Mouse (Mus musculus): Measurements from ENCODE around the gene Glod4.

Glod4 gene

GRCm38 (mm10) chr11:76201761-76202674, 41.5 kb downstream of the Glod4 start:
- peak; percentile 93 to 96 for DNase-seq

DNA sequence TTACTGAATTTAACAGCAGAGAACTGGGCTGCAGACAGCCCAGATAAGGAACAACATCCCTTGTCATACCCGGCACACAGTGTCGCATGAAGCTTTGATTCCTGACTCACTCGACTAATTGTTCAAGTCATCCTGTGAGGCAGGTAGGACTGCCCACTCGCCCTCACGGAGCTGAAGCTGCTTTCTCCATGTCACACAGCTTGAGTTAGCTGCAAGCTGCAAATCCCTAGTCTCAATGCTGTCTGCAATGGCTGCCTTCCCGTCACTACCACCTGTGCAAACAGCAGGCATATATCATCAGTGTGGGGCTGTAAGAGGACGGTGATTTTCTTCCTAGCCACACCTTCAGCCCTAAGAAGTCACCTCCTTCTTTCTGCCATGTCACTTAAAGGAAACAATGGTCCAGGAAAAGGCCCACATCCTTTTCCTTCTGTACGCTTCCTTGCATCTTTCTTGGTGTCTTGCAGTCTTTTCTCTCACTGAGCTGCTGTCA, 46.5 kb downstream of the Glod4 start:
- DNase-seq: no peak

DNA sequence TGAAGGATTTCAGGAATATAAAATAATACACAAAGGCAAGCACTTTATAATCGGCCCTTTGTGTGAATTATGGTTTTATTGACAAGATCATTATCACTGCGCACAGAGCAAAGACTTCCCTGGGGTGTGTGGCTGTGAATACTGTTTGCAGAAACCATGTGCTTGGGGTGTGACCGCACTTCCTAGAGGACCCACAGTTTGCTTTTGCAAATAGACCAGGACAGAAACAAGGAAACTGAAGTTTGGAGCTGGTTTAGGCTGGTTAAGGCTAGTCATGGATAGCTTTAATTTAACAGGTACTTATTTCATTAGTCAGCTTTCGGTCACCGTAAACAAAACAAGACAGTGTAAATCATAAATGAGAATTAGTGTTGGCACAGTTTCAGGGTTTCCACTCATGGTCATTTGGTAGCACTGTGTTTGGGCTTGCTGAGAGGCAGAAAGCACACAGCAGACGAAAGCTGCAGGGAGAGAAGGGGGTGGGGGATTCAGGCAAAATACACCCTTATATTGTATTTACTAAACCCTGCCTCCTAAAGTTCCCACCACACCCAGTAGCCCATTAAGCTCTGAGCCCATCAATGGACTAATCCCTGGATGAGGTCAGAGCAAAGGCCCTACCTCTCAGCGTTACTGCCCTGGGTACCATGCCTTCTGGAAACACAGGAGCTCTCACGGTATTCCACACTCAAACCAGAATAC, 47.1 kb downstream of the Glod4 start:
- no peak for DNase-seq

GRCm38 (mm10) chr11:76186908-76187307, 56.6 kb downstream of the Glod4 start:
- DNase-seq: no peak

DNA sequence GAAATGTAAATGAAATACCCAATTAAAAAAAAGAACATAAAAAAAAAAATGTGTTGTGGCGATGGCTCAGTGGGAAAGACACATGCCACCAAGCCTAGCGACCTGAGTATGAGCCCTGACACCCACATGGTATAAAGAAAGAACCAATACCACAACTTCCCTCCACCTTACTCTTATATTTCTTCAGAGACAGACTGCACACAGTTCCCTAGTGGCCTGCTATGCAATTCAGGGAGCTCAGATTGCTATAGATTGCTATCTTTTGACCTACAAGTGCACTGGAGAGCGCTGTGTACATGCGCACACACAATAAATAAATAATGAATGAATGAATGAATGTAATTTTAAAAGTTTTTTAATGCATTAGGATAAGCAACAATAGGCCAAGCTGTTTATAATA, 59.8 kb downstream of the Glod4 start:
- DNase-seq: no peak

- DNase-seq: peak in 1 of 2 experiments; percentile 16
Measured at GRCm38 (mm10) chr11:76180146-76180540, 63.4 kb downstream of the Glod4 start.

DNA sequence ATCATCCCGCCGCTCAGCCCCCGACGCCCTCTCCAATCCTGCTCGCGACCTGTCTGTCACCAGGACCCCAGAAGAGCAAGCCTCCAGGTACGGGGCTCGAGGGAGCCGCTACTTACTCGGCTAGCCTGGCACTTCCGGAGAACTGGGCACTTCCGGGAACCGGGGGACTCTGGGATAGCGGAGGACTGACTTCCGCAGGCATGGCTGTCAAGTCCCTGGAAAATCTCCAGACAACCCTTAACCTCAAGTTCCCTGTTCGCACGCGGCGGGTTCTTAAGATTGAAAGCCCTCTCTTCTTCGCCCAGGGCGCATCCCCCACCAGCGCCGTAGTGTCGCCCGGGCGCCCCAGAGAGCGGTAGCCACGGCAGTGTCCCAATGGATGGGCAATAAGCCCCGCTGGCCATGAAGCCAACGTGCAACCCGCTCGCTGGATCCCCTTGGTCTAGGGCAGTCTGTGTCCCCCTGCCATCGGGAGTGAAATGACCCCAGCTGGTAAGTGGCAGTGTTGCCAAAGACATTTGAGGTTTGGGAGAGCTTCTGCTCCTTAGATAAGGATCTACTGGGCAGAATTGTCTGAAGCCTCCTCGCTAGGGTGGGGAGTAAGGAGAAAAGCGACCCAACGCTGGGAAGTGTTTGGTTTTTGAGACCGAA, 63.9 kb downstream of the Glod4 start, which contains the start of the genes Vps53 and Fam57a:
TSS of gene Vps53 (minus strand) at position 153 of the 651 bp plus-strand sequence.
TSS of gene Fam57a (plus strand) at position 177 of the 651 bp plus-strand sequence.
- peak; percentile 92 to 93 for DNase-seq

- peak in 1 of 2 experiments; percentile 51 for DNase-seq
Measured at GRCm38 (mm10) chr11:76178726-76179494, 64.6 kb downstream of the Glod4 start.

DNA sequence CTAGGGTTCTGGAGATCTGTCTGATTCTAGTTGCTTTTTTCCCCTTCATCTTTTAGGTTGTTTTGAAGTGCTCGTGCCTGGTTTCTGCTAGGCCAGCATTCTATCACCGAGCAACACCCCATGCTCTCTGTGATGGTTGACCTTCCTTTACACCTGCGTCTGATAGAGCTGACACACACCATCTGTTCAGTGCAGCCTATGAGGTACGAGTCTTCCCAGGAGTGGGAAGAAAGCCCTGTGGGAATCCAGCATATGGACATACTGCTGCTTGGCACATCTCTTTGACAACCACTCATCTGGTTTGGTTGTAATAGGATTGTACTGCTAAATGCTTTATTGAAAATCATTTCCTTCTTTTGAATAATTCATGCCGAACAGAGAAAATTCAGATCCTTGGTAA, 73.3 kb downstream of the Glod4 start:
- DNase-seq: peak; percentile 63 to 69

GRCm38 (mm10) chr11:76168976-76169375, 74.5 kb downstream of the Glod4 start:
- peak; percentile 51 to 76 for DNase-seq

- DNase-seq: peak; percentile 74 to 84
Measured at GRCm38 (mm10) chr11:76167079-76167765, 76.3 kb downstream of the Glod4 start.

DNA sequence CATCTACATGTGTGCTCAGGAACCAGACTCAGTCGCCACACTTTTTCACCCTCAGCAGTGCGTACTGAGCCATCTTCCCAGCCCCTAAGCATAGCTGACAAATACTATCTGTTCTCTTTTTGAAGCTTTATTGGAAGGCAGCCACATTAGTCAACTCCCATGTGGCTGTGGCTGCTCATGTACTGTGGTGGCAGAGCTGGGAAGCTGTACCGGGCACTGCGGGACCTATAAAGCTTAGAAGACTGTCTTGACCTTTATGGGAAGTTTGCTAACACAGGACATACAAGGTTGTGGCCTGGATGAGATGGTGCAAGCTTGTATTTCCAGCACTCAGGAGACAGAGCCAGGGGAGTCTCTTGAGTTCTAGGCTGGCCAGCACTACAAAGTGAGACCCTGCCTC, 76.9 kb downstream of the Glod4 start:
- no peak for DNase-seq

- DNase-seq: no peak
Measured at GRCm38 (mm10) chr11:76160251-76160650, 83.3 kb downstream of the Glod4 start.

DNA sequence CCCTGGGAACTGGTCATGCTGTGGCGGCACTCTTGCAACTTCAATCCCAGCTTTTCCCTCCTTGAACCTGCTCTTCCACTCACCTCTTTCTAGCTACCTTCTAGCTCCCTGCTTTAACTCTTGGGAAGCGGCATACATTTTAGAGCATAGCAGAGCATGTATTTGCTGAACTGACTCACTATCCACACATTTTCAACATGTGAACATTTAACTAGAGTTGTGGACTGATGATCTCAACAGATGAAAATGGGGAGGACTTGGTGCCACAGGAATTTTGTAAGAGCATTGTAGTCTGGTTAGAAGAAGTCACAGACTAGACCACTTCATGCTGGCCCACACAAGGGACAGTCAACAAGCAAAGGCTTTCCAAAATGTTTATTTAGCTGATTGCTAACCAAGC, 85.2 kb downstream of the Glod4 start:
- no peak for DNase-seq

DNA sequence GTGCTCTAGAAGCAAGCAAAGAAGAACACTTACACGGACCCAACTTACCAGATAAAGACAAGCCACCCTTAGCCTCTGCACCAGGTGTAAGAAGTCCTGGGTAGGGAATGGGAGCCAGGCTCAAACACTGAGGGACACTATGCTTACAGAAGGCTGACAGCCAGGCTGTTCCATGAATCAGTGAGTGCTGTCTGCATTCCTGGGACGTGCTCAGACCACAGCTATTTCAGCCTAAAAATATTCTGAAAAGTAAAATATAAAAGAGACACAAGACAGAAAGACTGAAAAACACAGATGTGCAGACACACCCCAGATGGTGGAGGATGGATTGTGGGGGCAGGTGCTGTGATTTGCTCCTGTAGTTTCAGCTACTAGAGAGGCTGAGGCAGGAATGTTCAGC, 88.7 kb downstream of the Glod4 start:
- no peak for DNase-seq

DNA sequence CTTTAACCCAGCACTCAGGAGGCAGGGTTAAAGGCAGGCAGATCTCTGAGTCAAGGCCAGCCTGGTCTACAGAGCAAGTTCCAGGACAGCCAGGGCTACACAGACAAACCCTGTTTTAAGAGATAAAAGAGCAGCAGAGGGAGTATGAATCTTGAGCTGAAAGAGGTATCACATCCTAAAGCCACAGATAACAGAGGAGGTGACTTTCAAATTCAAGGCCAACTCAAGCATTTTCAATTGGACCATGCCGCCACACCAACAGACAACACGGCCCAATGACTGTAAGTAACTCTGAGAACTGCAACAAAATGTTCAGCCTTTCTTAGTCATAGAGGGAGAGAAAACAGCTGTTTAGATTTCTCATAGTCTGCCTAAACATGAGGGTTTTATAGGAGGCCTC, 89.3 kb downstream of the Glod4 start:
- no peak for DNase-seq

- no peak for DNase-seq
Measured at GRCm38 (mm10) chr11:76153236-76153951, 90.1 kb downstream of the Glod4 start.

DNA sequence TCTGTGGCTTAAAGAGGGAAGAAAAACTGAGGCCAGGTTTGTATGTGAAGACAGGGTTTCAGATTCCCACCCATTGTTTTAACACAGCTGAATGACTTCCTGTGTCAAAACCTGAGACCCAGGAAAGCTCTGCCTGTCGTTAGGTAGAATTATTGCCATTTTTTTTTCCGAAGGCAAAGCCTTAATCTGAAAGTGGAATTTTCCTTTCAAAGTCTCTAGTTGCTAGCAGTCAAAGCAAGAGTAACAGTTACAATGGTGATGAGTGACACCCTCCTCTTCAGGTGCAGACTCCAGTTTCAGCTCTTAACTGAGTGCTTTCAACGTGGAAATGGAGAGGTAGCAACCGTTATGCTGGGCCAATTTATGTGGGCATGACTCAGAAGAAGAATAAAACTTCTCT, 92.5 kb downstream of the Glod4 start:
- DNase-seq: no peak

GRCm38 (mm10) chr11:76148055-76149008, 95.2 kb downstream of the Glod4 start:
- no peak for DNase-seq

Data from cerebellum, postnatal 25 days (tissue).